Mouse (Mus musculus) MEL (cell line): ENCODE measurements around the gene Pold4.

Source experiments
- BHLHE40 ChIP-seq: IDR thresholded peaks from 2 replicates; pipeline ENCODE4 v1.6.1; 2012; ENCODE audit warnings: low read depth, mild to moderate bottlenecking, inconsistent platforms, low read length, improper control_type of control experiment, borderline replicate concordance
- CTCF ChIP-seq, 3 experiments: IDR thresholded peaks in 2 of 3; conservative IDR thresholded peaks in 1 of 3; 2 replicates each; pipeline ENCODE4 v1.5.1; 2011 to 2012; ENCODE audit warnings: low read length in 3 of 3, low read depth in 2 of 3, mild to moderate bottlenecking in 2 of 3, improper control_type of control experiment in 1 of 3, inconsistent platforms in 1 of 3, mixed read lengths in 1 of 3, moderate library complexity in 1 of 3; ENCODE audit not compliant: control insufficient read depth in 1 of 3, insufficient read depth in 1 of 3, poor library complexity in 1 of 3, severe bottlenecking in 1 of 3
- E2F4 ChIP-seq: IDR thresholded peaks from 2 replicates; pipeline ENCODE4 v1.6.1; 2011; ENCODE audit warnings: low read depth, low read length, improper control_type of control experiment, borderline replicate concordance
- EP300 ChIP-seq, 2 experiments: IDR thresholded peaks; 2 replicates each; pipeline ENCODE4 v1.6.1; 2011; ENCODE audit warnings: improper control_type of control experiment in 2 of 2, low read length in 2 of 2, low read depth in 1 of 2, mild to moderate bottlenecking in 1 of 2
- MEF2A ChIP-seq: IDR thresholded peaks from 2 replicates; pipeline ENCODE4 v1.6.1; 2014; ENCODE audit warnings: low read depth, mild to moderate bottlenecking, inconsistent platforms, low read length, improper control_type of control experiment; ENCODE audit not compliant: poor library complexity, insufficient replicate concordance, severe bottlenecking; ENCODE audit errors: extremely low read depth
- MYC ChIP-seq: IDR thresholded peaks from 2 replicates; pipeline ENCODE4 v1.6.1; 2011; ENCODE audit warnings: low read depth, mild to moderate bottlenecking, low read length, improper control_type of control experiment, moderate library complexity
- NELFE ChIP-seq: IDR thresholded peaks from 2 replicates; pipeline ENCODE4 v1.6.1; 2011; ENCODE audit warnings: low read depth, low read length, improper control_type of control experiment
- POLR2A ChIP-seq, 2 experiments: IDR thresholded peaks; 2 replicates each; pipeline ENCODE4 v1.6.1; 2011 to 2012; ENCODE audit warnings: low read length in 2 of 2, mild to moderate bottlenecking in 2 of 2, control low read depth in 1 of 2, improper control_type of control experiment in 1 of 2, low read depth in 1 of 2, moderate library complexity in 1 of 2; ENCODE audit not compliant: control insufficient read depth in 1 of 2, insufficient read depth in 1 of 2, poor library complexity in 1 of 2
- POLR2AphosphoS2 ChIP-seq: IDR thresholded peaks from 2 replicates; pipeline ENCODE4 v1.6.1; 2011; ENCODE audit warnings: low read length, improper control_type of control experiment
- POLR2AphosphoS5 ChIP-seq: IDR thresholded peaks from 2 replicates; pipeline ENCODE4 v1.6.1; 2012; ENCODE audit warnings: low read depth, borderline replicate concordance, mild to moderate bottlenecking, inconsistent platforms, low read length, moderate library complexity, mixed read lengths
- RCOR1 ChIP-seq: IDR thresholded peaks from 2 replicates; pipeline ENCODE4 v1.6.1; 2012; ENCODE audit warnings: low read depth, mild to moderate bottlenecking, inconsistent platforms, low read length, improper control_type of control experiment
- SMC3 ChIP-seq: IDR thresholded peaks from 2 replicates; pipeline ENCODE4 v1.6.1; 2011; ENCODE audit warnings: low read depth, low read length, improper control_type of control experiment
- TAL1 ChIP-seq: IDR thresholded peaks from 2 replicates; pipeline ENCODE4 v1.6.1; 2012; ENCODE audit warnings: mild to moderate bottlenecking, inconsistent platforms, low read length, moderate library complexity, mixed read lengths
- TCF12 ChIP-seq: IDR thresholded peaks from 2 replicates; pipeline ENCODE4 v1.6.1; 2014; ENCODE audit warnings: low read depth, mild to moderate bottlenecking, inconsistent platforms, low read length, improper control_type of control experiment, moderate library complexity

DNA sequence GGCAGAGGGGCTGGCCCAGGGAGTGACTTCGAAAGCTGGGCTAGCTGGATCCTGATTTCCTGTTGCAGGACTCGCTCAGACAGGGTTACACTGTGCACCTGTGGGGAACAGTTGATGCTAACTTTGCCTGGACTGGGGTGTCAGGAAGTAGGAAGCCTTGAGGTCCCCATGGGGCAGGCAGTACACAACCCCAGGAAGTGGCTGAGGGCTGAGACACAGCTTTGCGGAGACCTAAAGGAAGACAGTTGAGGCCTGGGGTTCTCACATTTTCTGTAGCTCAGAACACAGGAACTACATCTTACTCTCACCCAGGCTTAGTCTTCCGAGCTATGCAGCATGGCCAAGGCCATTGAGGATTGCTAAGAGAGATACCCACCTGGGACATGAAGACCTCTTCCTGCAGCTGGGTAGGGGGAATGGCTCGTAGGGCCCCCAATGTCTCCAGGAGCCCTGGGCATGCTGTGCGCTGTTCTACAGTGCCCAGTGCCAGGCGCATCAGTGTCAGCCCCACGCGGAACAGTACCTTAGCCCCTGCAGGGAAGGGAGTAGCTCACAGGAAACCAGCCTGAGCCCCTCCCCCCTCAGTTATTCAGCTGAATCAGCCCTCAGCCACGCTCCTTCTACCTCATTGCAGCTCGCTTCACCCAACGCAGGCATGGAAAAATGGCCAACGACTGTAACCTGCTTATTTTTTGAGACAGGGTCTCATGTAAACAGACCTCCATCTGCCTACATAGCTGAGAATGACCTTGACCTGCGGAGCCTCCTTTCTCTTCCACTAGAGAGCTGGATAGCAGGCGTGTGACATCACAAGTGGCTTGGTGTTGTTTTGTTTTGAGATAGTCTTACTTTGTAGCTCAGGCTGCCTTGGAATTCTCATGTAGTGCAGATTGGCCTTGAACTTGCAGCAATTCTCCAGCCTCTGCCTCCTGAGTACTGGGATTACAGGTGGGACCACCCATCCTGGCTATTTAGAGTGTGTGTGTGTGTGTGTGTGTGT, 46.4 kb upstream of the Pold4 start:
- no peak for TF ChIP-seq BHLHE40
- no peak for TF ChIP-seq EP300 (IDR thresholded peaks at IDR 0.05; ENCODE audit: low read depth in 1 of 2, low read length in 2 of 2)
- no peak for TF ChIP-seq TCF12
- TF ChIP-seq MYC, result no peak
- TF ChIP-seq POLR2A (IDR thresholded peaks at IDR 0.05; ENCODE audit: control insufficient read depth in 1 of 2, insufficient read depth in 1 of 2, low read depth in 1 of 2, low read length in 2 of 2, poor library complexity in 1 of 2), result no peak
- TF ChIP-seq CTCF (IDR thresholded peaks at IDR 0.05 in 2 of 3, conservative IDR thresholded peaks at IDR 0.05 in 1 of 3; ENCODE audit: control insufficient read depth in 1 of 3, insufficient read depth in 1 of 3, low read depth in 2 of 3, low read length in 3 of 3, poor library complexity in 1 of 3, severe bottlenecking in 1 of 3), result no peak
- no peak for TF ChIP-seq RCOR1
- TF ChIP-seq POLR2AphosphoS2, result no peak
- no peak for TF ChIP-seq POLR2AphosphoS5
- TF ChIP-seq MEF2A, result no peak
- no peak for TF ChIP-seq E2F4
- TF ChIP-seq TAL1, result no peak
- no peak for TF ChIP-seq SMC3
- no peak for TF ChIP-seq NELFE
